Mouse (Mus musculus): ENCODE measurements around the gene A030003K21Rik. TPM values are rescaled to one million over a fixed set of nuclear protein-coding genes. Genes with fewer than 3 reads are reported as not detected.
"Not testable (repeated sequence)": the region's sequence is repeated elsewhere in the genome, so short reads cannot be mapped to it uniquely, and the experiment has no call there.

The A030003K21Rik gene
- polyA plus RNA-seq, 1 experiment from 2014 or later, result not detected

DNA sequence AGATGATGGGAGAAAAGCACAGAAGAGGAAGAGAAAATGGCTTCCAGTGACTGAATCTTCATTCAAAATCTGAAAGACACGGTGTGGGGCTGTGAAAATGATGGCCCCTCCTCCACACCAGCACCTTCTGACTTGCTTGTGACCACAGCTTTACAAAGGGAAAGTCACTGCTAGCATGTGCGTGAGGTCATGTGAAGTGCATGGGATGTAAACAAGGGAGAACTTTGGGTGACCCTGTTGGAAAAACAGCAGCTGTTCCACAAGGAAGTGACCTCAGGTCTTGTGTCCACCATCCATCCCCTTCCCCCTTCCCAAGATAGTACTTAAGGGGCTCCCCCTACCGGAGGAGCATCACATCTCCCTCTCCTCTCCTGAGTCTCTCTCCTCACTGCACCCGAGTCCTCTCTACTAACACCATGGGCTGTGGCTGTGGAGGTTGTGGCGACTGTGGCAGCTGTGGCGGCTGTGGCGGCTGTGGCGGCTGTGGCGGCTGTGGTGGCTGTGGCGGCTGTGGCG lies 16.7 kb upstream of the A030003K21Rik start, which contains the start of gene Gm47955:
Gene Gm47955 (plus strand): TSS at position 417 of the 516 bp plus-strand sequence.
- H3K27me3 ChIP-seq, result no peaks in the 10 kb centered on the region
- no peak within 1 kb of the TSS for H3K4me3 ChIP-seq
- no peaks in the 10 kb centered on the region for H3K4me1 ChIP-seq (replicated peaks)
- no peaks in the 10 kb centered on the region for H3K9me3 ChIP-seq
- ATAC-seq (ENCODE audit: low FRiP score), result no peak
- H3K36me3 ChIP-seq, result no peaks in the 10 kb centered on the region
- no peak within 1 kb of the TSS for H3K27ac ChIP-seq
- no peak within 1 kb of the TSS for H3K9ac ChIP-seq
- WGBS, result 93% methylated on average over 11 of the region's 11 CpGs
- H3K4me2 ChIP-seq, result no peak within 1 kb of the TSS

DNA sequence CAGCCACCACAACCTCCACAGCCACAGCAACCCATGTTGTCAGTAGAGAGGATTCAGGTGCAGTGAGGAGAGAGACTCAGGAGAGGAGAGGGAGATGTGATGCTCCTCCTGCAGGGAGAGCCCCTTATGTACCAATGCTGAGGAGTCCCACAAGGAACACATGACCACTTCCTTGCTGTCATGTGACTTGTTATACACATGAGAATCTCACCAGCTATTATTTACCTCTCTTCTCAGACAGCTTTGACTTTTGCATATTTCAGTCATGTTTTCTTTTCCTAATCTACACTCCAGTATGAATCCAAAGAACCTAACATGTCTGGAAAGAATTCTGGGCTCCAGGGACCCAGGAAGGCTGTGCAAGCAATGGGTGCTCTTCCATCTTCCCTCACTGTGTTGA lies 12.7 kb upstream of the A030003K21Rik start, which contains the start of gene Gm7544:
Gene Gm7544 (minus strand): TSS at position 101 of the 400 bp plus-strand sequence.
- H3K27ac ChIP-seq; ATAC-seq (ENCODE audit: low FRiP score); H3K9ac ChIP-seq; H3K9me3 ChIP-seq; H3K36me3 ChIP-seq; H3K4me1 ChIP-seq (replicated peaks); H3K27me3 ChIP-seq; H3K4me3 ChIP-seq; H3K4me2 ChIP-seq: not testable (repeated sequence)

DNA sequence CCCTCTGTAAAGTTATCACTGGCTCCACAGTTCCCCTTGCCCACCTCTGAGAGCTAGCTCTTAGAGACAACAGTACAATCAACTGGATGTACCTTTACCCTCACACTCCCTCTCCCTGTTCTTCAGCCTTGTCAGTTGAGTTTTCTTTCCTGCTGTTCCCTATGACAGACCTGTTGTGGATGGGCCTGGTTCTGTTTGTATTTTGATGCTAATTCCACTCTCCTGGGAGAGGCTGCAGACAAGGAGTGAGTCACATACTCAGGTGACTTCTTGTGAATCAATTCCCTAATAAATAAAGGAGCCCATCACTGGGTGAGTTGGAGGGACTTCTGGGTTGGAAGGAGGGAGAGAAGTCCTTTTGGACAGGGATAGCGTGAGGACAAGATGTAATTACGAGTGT lies 5.4 kb upstream of the A030003K21Rik start:
- H3K27ac ChIP-seq, result no peak overlapping the region
- no peaks in the 10 kb centered on the region for H3K4me1 ChIP-seq (replicated peaks)
- H3K27me3 ChIP-seq, result no peaks in the 10 kb centered on the region
- no peaks in the 10 kb centered on the region for H3K9me3 ChIP-seq
- no peaks in the 10 kb centered on the region for H3K36me3 ChIP-seq
- H3K4me2 ChIP-seq, result no peak overlapping the region
- ATAC-seq (ENCODE audit: low FRiP score), result no peak
- H3K4me3 ChIP-seq, result no peak overlapping the region
- H3K9ac ChIP-seq, result no peak overlapping the region
- 86% methylated on average over 2 of the region's 2 CpGs for WGBS

DNA sequence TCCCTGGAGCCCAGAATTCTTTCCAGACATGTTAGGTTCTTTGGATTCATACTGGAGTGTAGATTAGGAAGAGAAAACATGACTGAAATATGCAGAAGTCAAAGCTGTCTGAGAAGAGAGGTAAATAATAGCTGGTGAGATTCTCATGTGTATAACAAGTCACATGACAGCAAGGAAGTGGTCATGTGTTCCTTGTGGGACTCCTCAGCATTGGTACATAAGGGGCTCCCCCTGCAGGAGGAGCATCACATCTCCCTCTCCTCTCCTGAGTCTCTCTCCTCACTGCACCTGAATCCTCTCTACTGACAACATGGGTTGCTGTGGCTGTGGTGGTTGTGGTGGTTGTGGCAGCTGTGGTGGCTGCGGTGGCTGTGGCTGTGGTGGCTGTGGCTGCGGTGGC lies 2.8 kb upstream of the A030003K21Rik start:
- H3K36me3 ChIP-seq; H3K9me3 ChIP-seq; H3K27ac ChIP-seq; H3K4me3 ChIP-seq; ATAC-seq (ENCODE audit: low FRiP score); H3K27me3 ChIP-seq; H3K9ac ChIP-seq; H3K4me2 ChIP-seq; H3K4me1 ChIP-seq (replicated peaks): not testable (repeated sequence)
- 100% methylated on average over 2 of the region's 2 CpGs for WGBS

DNA sequence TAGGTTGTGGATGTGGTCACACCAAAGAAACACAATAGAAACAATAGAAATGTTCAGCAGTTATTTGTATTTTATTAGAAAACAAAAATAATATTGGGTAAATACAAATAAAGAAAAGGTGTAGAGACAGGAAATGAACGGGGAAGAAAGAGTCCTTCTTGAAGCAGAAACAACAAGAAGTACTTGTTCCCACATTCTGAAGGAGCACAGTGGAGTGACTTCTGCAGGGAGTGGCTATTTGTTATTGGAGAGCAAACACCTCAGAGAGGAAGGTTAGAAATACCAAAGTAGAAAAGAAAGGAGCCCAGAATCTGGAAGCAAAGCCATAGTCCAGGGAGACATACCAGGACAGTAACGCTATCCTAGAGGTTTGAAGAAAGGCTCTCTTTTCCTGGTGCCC lies 683 bp downstream of the A030003K21Rik start:
- not testable (repeated sequence) for H3K36me3 ChIP-seq; H3K27ac ChIP-seq; ATAC-seq (ENCODE audit: low FRiP score); H3K4me2 ChIP-seq; H3K4me1 ChIP-seq (replicated peaks); H3K9ac ChIP-seq; H3K27me3 ChIP-seq; H3K4me3 ChIP-seq; H3K9me3 ChIP-seq
- 97% methylated on average over 2 of the region's 2 CpGs for WGBS

DNA sequence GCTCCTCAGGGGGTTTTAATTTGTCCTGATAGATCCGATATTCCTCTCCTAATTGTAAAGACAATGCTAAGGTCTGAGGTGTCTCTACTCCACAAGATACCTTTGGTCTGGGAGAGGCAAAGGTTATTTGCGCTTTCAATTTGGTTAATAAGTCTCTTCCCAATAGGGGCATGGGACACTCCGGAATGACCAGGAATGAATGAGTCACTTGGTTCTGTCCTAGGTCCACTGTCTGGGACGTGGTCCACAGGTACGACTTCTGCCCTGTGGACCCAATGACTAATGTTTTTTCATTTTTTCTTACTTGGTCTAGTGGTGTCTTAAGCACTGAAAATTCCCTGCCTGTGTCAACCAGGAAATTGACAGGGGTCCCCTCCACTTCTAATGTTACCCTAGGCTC lies 4.5 kb downstream of the A030003K21Rik start:
- ATAC-seq (ENCODE audit: low FRiP score), result no peak
- Histone ChIP-seq H3K27me3 (no peaks in the 10 kb centered on the region), H3K4me3 (no peak overlapping the region), H3K9ac (no peak overlapping the region), H3K4me2 (no peak overlapping the region), H3K9me3 (0 out of 2 replicates have a peak, but pooled peaks cover 8% of the 10 kb centered on the region), H3K4me1 (replicated peaks) (no peaks in the 10 kb centered on the region), H3K27ac (no peak overlapping the region), H3K36me3 (no peaks in the 10 kb centered on the region)
- WGBS, result 89% methylated on average over 5 of the region's 5 CpGs

DNA sequence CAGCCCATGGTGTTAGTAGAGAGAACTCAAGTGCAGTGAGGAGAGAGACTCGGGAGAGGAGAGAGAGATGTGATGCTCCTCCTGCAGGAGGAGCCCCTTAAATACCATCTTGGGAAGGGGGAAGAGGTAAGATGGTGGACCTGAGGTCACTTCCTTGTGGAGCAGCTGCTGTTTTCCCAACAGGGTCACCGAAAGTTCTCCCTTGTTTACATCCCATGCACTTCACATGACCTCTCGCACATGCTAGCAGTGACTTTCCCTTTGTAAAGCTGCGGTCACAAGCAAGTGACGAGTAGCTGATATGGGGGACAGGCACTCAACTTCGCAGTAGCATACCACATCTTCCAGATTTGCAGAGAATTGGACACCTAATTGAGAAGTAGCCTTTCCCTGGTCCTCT lies 11.9 kb downstream of the A030003K21Rik start, which contains the start of gene Gm6217:
Gene Gm6217 (minus strand): TSS at position 74 of the 400 bp plus-strand sequence.
- H3K9ac ChIP-seq; H3K4me1 ChIP-seq (replicated peaks); H3K4me2 ChIP-seq; H3K9me3 ChIP-seq; H3K4me3 ChIP-seq; H3K36me3 ChIP-seq; ATAC-seq (ENCODE audit: low FRiP score); H3K27me3 ChIP-seq; H3K27ac ChIP-seq: not testable (repeated sequence)
- no CpG with 5 or more reads among the region's 6 CpGs for WGBS

DNA sequence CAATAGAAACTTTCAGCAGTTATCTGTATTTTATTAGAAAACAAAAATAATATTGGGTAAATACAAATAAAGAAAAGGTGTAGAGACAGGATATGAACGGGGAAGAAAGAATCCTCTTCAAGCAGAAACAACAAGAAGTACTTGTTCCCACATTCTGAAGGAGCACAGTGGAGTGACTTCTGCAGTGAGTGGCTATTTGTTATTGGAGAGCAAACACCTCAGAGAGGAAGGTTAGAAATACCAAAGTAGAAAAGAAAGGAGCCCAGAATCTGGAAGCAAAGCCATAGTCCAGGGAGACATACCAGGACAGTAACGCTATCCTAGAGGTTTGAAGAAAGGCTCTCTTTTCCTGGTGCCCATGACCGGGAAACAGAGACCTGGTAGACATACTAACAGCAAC lies 12.6 kb downstream of the A030003K21Rik start:
- not testable (repeated sequence) for H3K27ac ChIP-seq; ATAC-seq (ENCODE audit: low FRiP score); H3K27me3 ChIP-seq; H3K9me3 ChIP-seq; H3K36me3 ChIP-seq; H3K4me3 ChIP-seq; H3K4me2 ChIP-seq; H3K4me1 ChIP-seq (replicated peaks); H3K9ac ChIP-seq
- WGBS, result 91% methylated on average over 3 of the region's 3 CpGs

DNA sequence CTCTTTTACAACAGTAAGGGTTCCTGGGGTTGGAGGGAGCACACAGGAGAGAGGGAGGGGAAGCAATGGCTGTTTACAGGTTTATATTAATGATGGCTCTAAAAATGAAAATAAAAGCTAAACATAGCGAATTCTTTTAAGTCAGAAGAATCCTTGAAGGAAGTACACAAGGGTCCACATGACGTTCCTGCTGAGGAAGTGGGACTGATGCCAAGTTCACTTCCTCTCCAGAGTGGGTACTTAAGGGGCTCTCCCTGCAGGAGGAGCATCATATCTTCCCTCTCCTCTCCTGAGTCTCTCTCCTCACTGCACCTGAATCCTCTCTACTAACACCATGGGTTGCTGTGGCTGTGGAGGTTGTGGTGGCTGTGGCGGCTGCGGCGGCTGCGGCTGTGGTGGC lies 18.5 kb downstream of the A030003K21Rik start, which contains the start of gene A030014E15Rik:
Gene A030014E15Rik (plus strand): TSS at position 268 of the 400 bp plus-strand sequence.
- Histone ChIP-seq H3K4me1 (replicated peaks) (no peaks in the 10 kb centered on the region), H3K36me3 (no peaks in the 10 kb centered on the region), H3K27ac (no peak within 1 kb of the TSS), H3K4me3 (no peak within 1 kb of the TSS), H3K27me3 (no peaks in the 10 kb centered on the region), H3K9ac (no peak within 1 kb of the TSS), H3K4me2 (no peak within 1 kb of the TSS), H3K9me3 (no peaks in the 10 kb centered on the region)
- ATAC-seq (ENCODE audit: low FRiP score), result no peak
- 94% methylated on average over 6 of the region's 6 CpGs for WGBS

DNA sequence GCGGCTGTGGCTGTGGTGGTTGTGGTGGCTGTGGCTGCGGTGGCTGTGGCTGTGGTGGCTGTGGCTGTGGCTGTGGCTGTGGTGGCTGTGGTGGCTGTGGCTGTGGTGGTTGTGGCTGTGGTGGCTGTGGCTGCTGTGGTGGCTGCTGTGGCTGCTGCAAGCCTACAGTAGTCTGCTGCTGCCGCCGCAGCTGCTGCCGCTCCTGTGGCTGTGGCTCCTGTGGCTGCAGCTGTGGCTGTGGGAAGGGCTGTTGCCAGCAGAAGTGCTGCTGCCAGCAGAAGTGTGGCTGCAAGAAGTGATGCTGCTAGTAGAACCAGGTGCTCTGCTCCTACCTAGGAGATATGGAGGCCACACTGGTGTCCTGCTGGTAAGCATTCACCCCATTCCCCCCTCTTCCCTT lies 29.8 kb downstream of the A030003K21Rik start:
- WGBS, result 98% methylated on average over 5 of the region's 5 CpGs
- not testable (repeated sequence) for H3K4me3 ChIP-seq; H3K36me3 ChIP-seq; H3K4me1 ChIP-seq (replicated peaks); H3K9me3 ChIP-seq; ATAC-seq (ENCODE audit: low FRiP score); H3K4me2 ChIP-seq; H3K9ac ChIP-seq; H3K27ac ChIP-seq; H3K27me3 ChIP-seq

DNA sequence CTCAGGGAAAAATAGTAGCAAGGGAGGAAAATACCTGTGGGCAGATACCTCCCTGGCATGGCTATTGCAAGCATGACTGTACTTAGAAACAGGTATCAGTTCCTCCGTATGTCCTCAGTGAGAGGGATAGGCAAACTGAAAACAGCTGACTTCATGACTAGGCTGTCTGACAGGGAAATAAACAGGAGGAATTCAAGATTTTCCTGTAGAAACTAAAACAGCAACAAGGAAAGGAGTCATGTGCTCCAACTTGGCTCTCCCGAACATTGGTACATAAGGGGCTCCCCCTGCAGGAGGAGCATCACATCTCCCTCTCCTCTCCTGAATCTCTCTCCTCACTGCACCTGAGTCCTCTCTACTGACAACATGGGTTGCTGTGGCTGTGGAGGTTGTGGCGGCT lies 30.2 kb downstream of the A030003K21Rik start, which contains the start of gene A030005L19Rik:
Gene A030005L19Rik (plus strand): TSS at position 301 of the 400 bp plus-strand sequence.
- no peaks in the 10 kb centered on the region; the same call in 1 of the 2 replicates for H3K36me3 ChIP-seq
- WGBS, result 90% methylated on average over 3 of the region's 3 CpGs
- no peaks in the 10 kb centered on the region for H3K4me1 ChIP-seq (replicated peaks)
- no peak within 1 kb of the TSS for H3K4me2 ChIP-seq
- no peaks in the 10 kb centered on the region for H3K27me3 ChIP-seq
- H3K9ac ChIP-seq, result no peak within 1 kb of the TSS
- no peak within 1 kb of the TSS for H3K27ac ChIP-seq
- no peak for ATAC-seq (ENCODE audit: low FRiP score)
- no peak within 1 kb of the TSS for H3K4me3 ChIP-seq
- no peaks in the 10 kb centered on the region for H3K9me3 ChIP-seq

DNA sequence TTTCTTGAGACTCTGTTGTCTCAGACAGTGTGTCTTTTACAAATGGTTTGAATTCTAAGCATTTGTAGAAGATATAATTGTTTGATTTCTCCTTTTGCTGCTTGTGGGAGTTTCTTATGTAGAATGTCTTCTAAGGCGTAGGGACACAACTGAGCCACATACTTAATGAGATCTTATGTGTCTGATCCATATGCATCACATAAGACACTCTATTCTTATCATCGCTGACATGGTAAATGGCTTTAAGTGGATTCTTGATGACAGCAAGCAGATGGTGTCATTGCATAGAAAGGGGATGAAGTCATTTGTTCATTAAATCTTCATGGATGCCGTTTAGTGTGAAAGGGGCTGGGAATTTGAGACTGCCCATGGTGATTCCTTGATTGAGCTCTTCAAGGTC lies 37.3 kb downstream of the A030003K21Rik start:
- H3K9ac ChIP-seq, result no peak overlapping the region
- no peak overlapping the region for H3K27ac ChIP-seq
- no peak for ATAC-seq (ENCODE audit: low FRiP score)

DNA sequence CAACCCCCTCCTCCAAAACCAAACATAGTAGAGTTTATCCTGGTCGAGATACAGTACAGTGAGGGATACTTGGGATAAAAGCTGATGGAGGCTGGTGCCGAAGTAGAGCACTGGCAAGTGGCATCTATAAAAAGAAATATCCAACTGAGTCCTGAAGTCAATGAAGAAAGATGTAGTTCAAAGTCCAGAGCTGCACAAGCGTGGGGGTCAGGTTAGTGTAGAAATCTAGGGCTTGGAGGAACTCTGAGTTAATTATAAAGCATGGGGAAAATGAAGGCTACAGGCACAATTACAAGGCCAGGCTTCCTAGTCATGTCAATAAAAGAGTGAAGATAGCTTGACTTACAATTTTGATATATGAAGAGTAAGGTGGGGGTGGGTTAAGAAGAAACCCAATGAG lies 42.0 kb downstream of the A030003K21Rik start:
- 98% methylated on average over 3 of the region's 3 CpGs for WGBS
- H3K36me3 ChIP-seq, result peaks cover 32% of the 10 kb centered on the region
- H3K27ac ChIP-seq, result no peak overlapping the region
- H3K4me2 ChIP-seq, result no peak overlapping the region
- H3K27me3 ChIP-seq, result no peaks in the 10 kb centered on the region
- no peak overlapping the region for H3K4me3 ChIP-seq
- no peak overlapping the region for H3K9ac ChIP-seq
- H3K9me3 ChIP-seq, result no peaks in the 10 kb centered on the region
- no peak for ATAC-seq (ENCODE audit: low FRiP score)
- no peaks in the 10 kb centered on the region for H3K4me1 ChIP-seq (replicated peaks)

More for the DNA sequence above, 37.3 kb downstream of the A030003K21Rik start:
- H3K4me3 ChIP-seq, result no peak overlapping the region
- 56% methylated on average over 3 of the region's 3 CpGs for whole genome bisulfite sequencing
- H3K4me2 ChIP-seq, result no peak overlapping the region
- no peaks in the 10 kb centered on the region for H3K9me3 ChIP-seq
- H3K27me3 ChIP-seq, result no peaks in the 10 kb centered on the region
- H3K4me1 ChIP-seq (replicated peaks), result no peaks in the 10 kb centered on the region
- H3K36me3 ChIP-seq, result peaks cover 19% of the 10 kb centered on the region

Data from hindbrain, embryonic 13.5 days (tissue).